Mouse (Mus musculus): ENCODE results near the gene Tomm20l. TPM values are rescaled to one million over a fixed set of nuclear protein-coding genes. Genes with fewer than 3 reads are reported as not detected.

The Tomm20l gene
- total RNA-seq, 4 experiments from 2014 or later = not detected

- DNase-seq (ENCODE audit: low spot score in 2 of 2) = no peak
Measured at GRCm38 (mm10) chr12:71150167-71150566, 38.9 kb downstream of the Tomm20l start.

- DNase-seq (ENCODE audit: low spot score in 2 of 2) = no peak
Measured at GRCm38 (mm10) chr12:71154979-71155378, 43.8 kb downstream of the Tomm20l start.

GRCm38 (mm10) chr12:71157974-71158373 is 46.7 kb downstream of the Tomm20l start:
- DNase-seq (ENCODE audit: low spot score in 2 of 2) = no peak

GRCm38 (mm10) chr12:71164410-71164809 is 53.2 kb downstream of the Tomm20l start:
- no peak for DNase-seq (ENCODE audit: low spot score in 2 of 2)

- no peak for DNase-seq (ENCODE audit: low spot score in 2 of 2)
Measured at GRCm38 (mm10) chr12:71169911-71170310, 58.7 kb downstream of the Tomm20l start.

Other genes starting within 250 kb of the Tomm20l start
- gene Actr10, start 173.6 kb upstream of the Tomm20l start, total RNA-seq (2022) = 100 to 1,000 TPM; 149 to 186 (median 172) TPM
- gene Psma3, start 136.8 kb upstream of the Tomm20l start, total RNA-seq (2022) = 100 to 1,000 TPM; 192 to 221 (median 205) TPM
- gene Arid4a, start 95.4 kb upstream of the Tomm20l start, total RNA-seq (2022) = 10 to 100 TPM; 30.3 to 37.8 (median 35.9) TPM
- 10 to 100 TPM; 52.5 to 59.5 (median 55.9) TPM for gene Timm9, start 25.3 kb downstream of the Tomm20l start, total RNA-seq (2022)
- 1 to 10 TPM; 4.0 to 6.7 (median 4.8) TPM for gene 2700049A03Rik, start 25.4 kb downstream of the Tomm20l start, total RNA-seq (2022)
- 1 to 10 TPM; 5.0 to 9.1 (median 6.6) TPM for gene Dact1, start 198.5 kb downstream of the Tomm20l start, total RNA-seq (2022)